Mouse (Mus musculus) lung, adult 2 months (tissue): ENCODE data around the gene Gm1604a.
"Not testable (repeated sequence)": the region's sequence is repeated elsewhere in the genome, so short reads cannot be mapped to it uniquely, and the experiment has no call there.

ENCODE experiments used
- CTCF ChIP-seq: fragments of 200-500 bp; IDR thresholded peaks from 2 replicates; pipeline ENCODE4 v1.5.1; 2011; ENCODE audit warnings: mild to moderate bottlenecking, low read length, control low read depth; ENCODE audit not compliant: insufficient read depth
- POLR2A ChIP-seq: fragments of 200-500 bp; IDR thresholded peaks from 2 replicates; pipeline ENCODE4 v1.6.1; 2011; ENCODE audit warnings: low read depth, mild to moderate bottlenecking, control low read depth, low read length, borderline replicate concordance; ENCODE audit errors: extremely low read depth

GRCm38 (mm10) chr17:6996826-6997225 lies 28.5 kb upstream of the Gm1604a start:
- TF ChIP-seq CTCF, POLR2A: not testable (repeated sequence)
